Mouse (Mus musculus) megakaryocyte, embryonic 14.5 days (primary cell): Measurements from ENCODE around the gene Tpk1. TPM values are rescaled to one million over a fixed set of nuclear protein-coding genes. Genes with fewer than 3 reads are reported as not detected.

Source experiments
- H3K27me3 ChIP-seq: replicated peaks from 2 replicates; pipeline ENCODE3; 2012; ENCODE audit warnings: inconsistent platforms
- H3K36me3 ChIP-seq: replicated peaks from 2 replicates; pipeline ENCODE3; 2012; ENCODE audit warnings: low read length, inconsistent platforms, mixed read lengths
- H3K4me1 ChIP-seq: 2 replicates; pipeline ENCODE4 v1.6.1; 2012; ENCODE audit warnings: inconsistent platforms
- H3K4me3 ChIP-seq: replicated peaks from 2 replicates; pipeline ENCODE3; 2012; ENCODE audit warnings: moderate library complexity, mild to moderate bottlenecking, inconsistent platforms
- H3K9me3 ChIP-seq: 2 replicates; pipeline ENCODE4 v1.6.1; 2012; ENCODE audit warnings: inconsistent platforms
- FLI1 ChIP-seq: IDR thresholded peaks from 2 replicates; pipeline ENCODE4 v1.6.1; 2012; ENCODE audit warnings: low read length, inconsistent platforms, mixed read lengths
- GATA1 ChIP-seq: IDR thresholded peaks from 3 replicates; pipeline ENCODE4 v1.6.1; 2012; ENCODE audit warnings: mixed read lengths, low read length, inconsistent platforms, borderline replicate concordance
- polyA plus RNA-seq: library from polyadenylated mRNA; stranded (reverse); fragments of >175 nt; gene quantifications from 2 replicates; pipeline ENCODE4 v1.2.3, GENCODE M21; 2012; ENCODE audit warnings: low replicate concordance; ENCODE audit not compliant: insufficient read depth

Tpk1 gene
- polyA plus RNA-seq, 1 experiment: not detected

GRCm38 (mm10) chr6:43382284-43382683 lies 283.8 kb downstream of the Tpk1 start:
- no peak overlapping the region for H3K4me3 ChIP-seq
- peaks cover 3% of the 10 kb centered on the region; the same call in 1 of the 2 replicates for H3K4me1 ChIP-seq
- no peaks in the 10 kb centered on the region for H3K9me3 ChIP-seq
- no peak for TF ChIP-seq FLI1
- no peak for TF ChIP-seq GATA1
- no peaks in the 10 kb centered on the region for H3K27me3 ChIP-seq
- H3K36me3 ChIP-seq: no peaks in the 10 kb centered on the region

GRCm38 (mm10) chr6:43373206-43373605 lies 292.9 kb downstream of the Tpk1 start:
- Histone ChIP-seq H3K4me3 (no peak overlapping the region), H3K4me1 (no peaks in the 10 kb centered on the region), H3K27me3 (no peaks in the 10 kb centered on the region), H3K36me3 (no peaks in the 10 kb centered on the region), H3K9me3 (peaks cover 5% of the 10 kb centered on the region; the same call in 1 of the 2 replicates)
- TF ChIP-seq FLI1 (no peak), GATA1 (no peak)

- Histone ChIP-seq H3K27me3 (no peaks in the 10 kb centered on the region), H3K36me3 (no peaks in the 10 kb centered on the region), H3K9me3 (peaks cover 5% of the 10 kb centered on the region; the same call in 1 of the 2 replicates), H3K4me1 (no peaks in the 10 kb centered on the region), H3K4me3 (no peak overlapping the region)
- TF ChIP-seq GATA1 (no peak), FLI1 (no peak)
Observed at GRCm38 (mm10) chr6:43367434-43367945, 298.6 kb downstream of the Tpk1 start.

- TF ChIP-seq GATA1: no peak
- TF ChIP-seq FLI1: no peak
- no peaks in the 10 kb centered on the region for H3K27me3 ChIP-seq
- H3K36me3 ChIP-seq: no peaks in the 10 kb centered on the region
Observed at GRCm38 (mm10) chr6:43366952-43367351, 299.1 kb downstream of the Tpk1 start.

GRCm38 (mm10) chr6:43363917-43364316 lies 302.2 kb downstream of the Tpk1 start:
- Histone ChIP-seq H3K9me3 (no peaks in the 10 kb centered on the region), H3K36me3 (no peaks in the 10 kb centered on the region), H3K4me3 (no peak overlapping the region), H3K27me3 (no peaks in the 10 kb centered on the region), H3K4me1 (no peaks in the 10 kb centered on the region)
- TF ChIP-seq FLI1 (no peak), GATA1 (no peak)

More at GRCm38 (mm10) chr6:43366952-43367351, 299.1 kb downstream of the Tpk1 start:
- Histone ChIP-seq H3K9me3 (peaks cover 5% of the 10 kb centered on the region; the same call in 1 of the 2 replicates), H3K4me3 (no peak overlapping the region), H3K4me1 (no peaks in the 10 kb centered on the region)

GRCm38 (mm10) chr6:43363291-43363820 lies 302.7 kb downstream of the Tpk1 start:
- no peaks in the 10 kb centered on the region for H3K27me3 ChIP-seq
- no peaks in the 10 kb centered on the region for H3K36me3 ChIP-seq
- H3K4me3 ChIP-seq: no peak overlapping the region
- H3K4me1 ChIP-seq: no peaks in the 10 kb centered on the region
- TF ChIP-seq FLI1 (no peak), GATA1 (no peak)
- H3K9me3 ChIP-seq: no peaks in the 10 kb centered on the region

- Histone ChIP-seq H3K4me1 (no peaks in the 10 kb centered on the region), H3K36me3 (no peaks in the 10 kb centered on the region), H3K9me3 (no peaks in the 10 kb centered on the region), H3K27me3 (no peaks in the 10 kb centered on the region), H3K4me3 (no peak overlapping the region)
- TF ChIP-seq FLI1 (no peak), GATA1 (no peak)
Observed at GRCm38 (mm10) chr6:43361248-43361647, 304.8 kb downstream of the Tpk1 start.

GRCm38 (mm10) chr6:43360214-43360613 lies 305.9 kb downstream of the Tpk1 start:
- H3K4me1 ChIP-seq: peaks cover 6% of the 10 kb centered on the region
- TF ChIP-seq GATA1 (no peak), FLI1 (no peak)
- H3K36me3 ChIP-seq: no peaks in the 10 kb centered on the region
- H3K4me3 ChIP-seq: no peak overlapping the region
- no peaks in the 10 kb centered on the region for H3K9me3 ChIP-seq
- no peaks in the 10 kb centered on the region for H3K27me3 ChIP-seq

GRCm38 (mm10) chr6:43354562-43355241 lies 311.4 kb downstream of the Tpk1 start:
- no peaks in the 10 kb centered on the region for H3K36me3 ChIP-seq
- H3K9me3 ChIP-seq: no peaks in the 10 kb centered on the region
- no peaks in the 10 kb centered on the region for H3K27me3 ChIP-seq
- TF ChIP-seq GATA1: no peak
- TF ChIP-seq FLI1: no peak
- H3K4me3 ChIP-seq: peak overlapping the region; percentile 81
- peaks cover 28% of the 10 kb centered on the region for H3K4me1 ChIP-seq

- Histone ChIP-seq H3K4me1 (peaks cover 35% of the 10 kb centered on the region), H3K36me3 (no peaks in the 10 kb centered on the region), H3K4me3 (no peak overlapping the region), H3K9me3 (no peaks in the 10 kb centered on the region), H3K27me3 (no peaks in the 10 kb centered on the region)
- TF ChIP-seq FLI1: no peak
Observed at GRCm38 (mm10) chr6:43353446-43353845, 312.6 kb downstream of the Tpk1 start.
